Mouse (Mus musculus) lung, postnatal 0 days (tissue): ENCODE data around the gene Rad51.

ENCODE experiments used
- CTCF ChIP-seq: IDR thresholded peaks from 2 replicates; pipeline ENCODE4 v1.5.1; 2016; ENCODE audit warnings: antibody characterized with exemption, mild to moderate bottlenecking
- EP300 ChIP-seq: IDR thresholded peaks from 2 replicates; pipeline ENCODE4 v1.6.1; 2016; ENCODE audit warnings: antibody characterized with exemption, mild to moderate bottlenecking, control low read depth

- no peak for TF ChIP-seq CTCF
- no peak for TF ChIP-seq EP300
Observed at GRCm38 (mm10) chr2:119176761-119177160, 64.2 kb downstream of the Rad51 start.
